Mouse (Mus musculus): Measurements from ENCODE around the gene Gm7980. TPM values are rescaled to one million over a fixed set of nuclear protein-coding genes. Genes with fewer than 3 reads are reported as not detected.
"Not testable (repeated sequence)": the region's sequence is repeated elsewhere in the genome, so short reads cannot be mapped to it uniquely, and the experiment has no call there.

The Gm7980 gene
- not detected in 2 replicates for polyA plus RNA-seq (2014; fragmentation: Nextera tagmentation; extraction: Ambion mirVana)

DNA sequence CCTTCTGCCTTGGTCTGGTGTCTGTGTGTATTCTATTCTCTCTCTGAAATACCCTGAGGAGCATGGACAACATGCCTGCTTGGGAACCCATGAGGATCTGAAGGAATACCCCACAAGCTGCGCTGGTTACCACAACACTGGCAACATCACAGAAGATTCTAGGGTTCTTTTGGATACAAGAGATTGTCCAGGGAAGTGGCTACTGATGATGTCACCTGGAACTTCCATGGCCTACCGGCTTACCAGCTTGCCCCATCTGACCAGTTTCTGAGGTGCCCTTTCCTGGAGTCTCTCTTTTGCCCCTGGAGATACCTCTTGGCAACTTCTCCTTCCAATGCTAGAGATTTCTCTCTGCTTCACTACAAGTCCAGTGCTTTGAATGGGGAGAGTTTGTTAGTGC lies at the start of gene Gm7980:
Gene Gm7980 (minus strand): TSS at position 101 of the 400 bp plus-strand sequence.
- not testable (repeated sequence) for H3K27ac ChIP-seq (replicated peaks; ENCODE audit: low read depth, low read length); H3K4me1 ChIP-seq (ENCODE audit: control insufficient read depth, insufficient read depth, low read length); H3K36me3 ChIP-seq (ENCODE audit: control insufficient read depth, insufficient read depth, low read length); H3K27me3 ChIP-seq (ENCODE audit: control insufficient read depth, insufficient read depth, low read length); H3K9me3 ChIP-seq (ENCODE audit: control insufficient read depth, low read length); ATAC-seq (ENCODE audit: insufficient number of reproducible peaks, low FRiP score, low TSS enrichment, low read depth); H3K4me2 ChIP-seq (ENCODE audit: low read depth, severe bottlenecking); DNase-seq (ENCODE audit: low spot score); H3K4me3 ChIP-seq (ENCODE audit: low read depth, low read length); H3K9ac ChIP-seq (ENCODE audit: low read length)
- no CpG with 5 or more reads among the region's 2 CpGs for WGBS

DNA sequence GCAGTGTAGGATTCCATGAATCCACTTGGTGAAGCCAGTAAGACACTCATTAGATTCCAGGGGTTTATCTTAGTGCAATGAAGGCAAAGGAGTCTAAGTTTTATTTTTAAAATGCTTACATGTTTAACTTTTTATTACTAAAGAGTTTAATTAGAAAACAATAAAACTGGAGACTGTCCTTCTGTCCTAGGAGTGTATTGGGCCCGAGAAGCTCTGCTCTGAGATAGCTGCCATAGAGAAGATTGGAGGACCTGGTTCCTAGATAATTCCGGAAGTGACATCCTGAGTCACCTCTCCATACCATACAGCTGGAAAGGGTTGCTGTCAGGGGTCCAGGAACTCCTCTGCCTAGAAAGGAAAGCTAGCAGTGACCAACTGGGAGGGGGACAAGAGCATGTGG lies 36.6 kb upstream of the Gm7980 start, which contains the start of gene 1700024B05Rik:
Gene 1700024B05Rik (plus strand): TSS at position 301 of the 400 bp plus-strand sequence.
- not testable (repeated sequence) for H3K9ac ChIP-seq (ENCODE audit: low read length); H3K4me2 ChIP-seq (ENCODE audit: low read depth, severe bottlenecking); ATAC-seq (ENCODE audit: insufficient number of reproducible peaks, low FRiP score, low TSS enrichment, low read depth); H3K9me3 ChIP-seq (ENCODE audit: control insufficient read depth, low read length); H3K27me3 ChIP-seq (ENCODE audit: control insufficient read depth, insufficient read depth, low read length); DNase-seq (ENCODE audit: low spot score); H3K4me1 ChIP-seq (ENCODE audit: control insufficient read depth, insufficient read depth, low read length); H3K36me3 ChIP-seq (ENCODE audit: control insufficient read depth, insufficient read depth, low read length); H3K27ac ChIP-seq (replicated peaks; ENCODE audit: low read depth, low read length); H3K4me3 ChIP-seq (ENCODE audit: low read depth, low read length)
- 75% methylated on average over 1 of the region's 2 CpGs for WGBS

DNA sequence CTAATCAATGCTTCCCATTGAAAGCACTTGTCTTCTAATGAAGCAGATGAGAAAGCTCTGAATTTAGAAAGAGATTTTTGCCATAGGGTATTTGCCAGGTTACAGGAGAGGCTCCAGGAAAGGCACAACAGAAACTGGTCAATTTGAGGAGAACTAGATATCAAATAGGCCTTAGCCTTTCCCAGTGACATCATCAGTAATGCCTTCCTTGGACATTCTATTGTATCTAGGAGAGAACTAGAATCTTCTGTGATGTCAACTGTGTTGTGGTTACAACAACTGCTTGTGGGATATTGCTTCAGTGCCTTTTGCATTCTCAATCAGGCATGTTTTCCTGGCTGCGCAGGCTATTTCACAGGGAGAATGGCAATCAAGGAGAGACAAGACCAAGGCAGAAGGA lies 17.6 kb upstream of the Gm7980 start, which contains the start of gene 1700049E17Rik1:
Gene 1700049E17Rik1 (plus strand): TSS at position 301 of the 400 bp plus-strand sequence.
- not testable (repeated sequence) for H3K27ac ChIP-seq (replicated peaks; ENCODE audit: low read depth, low read length); H3K4me3 ChIP-seq (ENCODE audit: low read depth, low read length); H3K4me1 ChIP-seq (ENCODE audit: control insufficient read depth, insufficient read depth, low read length); H3K4me2 ChIP-seq (ENCODE audit: low read depth, severe bottlenecking); H3K9me3 ChIP-seq (ENCODE audit: control insufficient read depth, low read length); ATAC-seq (ENCODE audit: insufficient number of reproducible peaks, low FRiP score, low TSS enrichment, low read depth); H3K27me3 ChIP-seq (ENCODE audit: control insufficient read depth, insufficient read depth, low read length); H3K36me3 ChIP-seq (ENCODE audit: control insufficient read depth, insufficient read depth, low read length); DNase-seq (ENCODE audit: low spot score); H3K9ac ChIP-seq (ENCODE audit: low read length)
- WGBS: no CpG with 5 or more reads among the region's 1 CpGs

Other genes starting within 250 kb of the Gm7980 start
- gene Gm8068, start 205.4 kb downstream of the Gm7980 start, polyA plus RNA-seq (2014; fragmentation: Nextera tagmentation; extraction: Ambion mirVana): not detected in 2 replicates
- not detected in 2 replicates for gene Gm7929, start 156.7 kb downstream of the Gm7980 start, polyA plus RNA-seq (2014; fragmentation: Nextera tagmentation; extraction: Ambion mirVana)
- gene Gm47189, start 134.8 kb downstream of the Gm7980 start, polyA plus RNA-seq (2014; fragmentation: Nextera tagmentation; extraction: Ambion mirVana): not detected in 2 replicates
- gene 1700049E17Rik1, start 17.7 kb upstream of the Gm7980 start, polyA plus RNA-seq (2014; fragmentation: Nextera tagmentation; extraction: Ambion mirVana): not detected in 2 replicates
- not detected in 2 replicates for gene 1700024B05Rik, start 36.7 kb upstream of the Gm7980 start, polyA plus RNA-seq (2014; fragmentation: Nextera tagmentation; extraction: Ambion mirVana)
- not detected in 2 replicates for gene Gm6401, start 60.6 kb upstream of the Gm7980 start, polyA plus RNA-seq (2014; fragmentation: Nextera tagmentation; extraction: Ambion mirVana)
- not detected in 2 replicates for gene Gm3543, start 76.0 kb upstream of the Gm7980 start, polyA plus RNA-seq (2014; fragmentation: Nextera tagmentation; extraction: Ambion mirVana)
- not detected in 2 replicates for gene Gm7951, start 210.1 kb upstream of the Gm7980 start, polyA plus RNA-seq (2014; fragmentation: Nextera tagmentation; extraction: Ambion mirVana)

Measured in limb, embryonic 11.5 days (tissue).